24 mouse cellular contexts compared by ENCODE assay signal in genomic region chr6:144794356-144794755, GRCm38 (mm10).
"Had no signal": no experiment of that assay in that cellular context is flagged by ENCODE, and none has a peak within 500 bp of the region (broad histone marks: within the 10 kb centered on the region; RNA-seq: fewer than 3 reads in every experiment).

No protein-coding gene starts in this region.

- H3K4me1 ChIP-seq: limb, embryonic 13.5 days; liver, embryonic 12.5 days; liver, embryonic 15.5 days; lung, embryonic 15.5 days; megakaryocyte, embryonic 14.5 days had no signal

- H3K9ac ChIP-seq: limb, embryonic 13.5 days; liver, embryonic 12.5 days; liver, embryonic 15.5 days; lung, embryonic 15.5 days; midbrain, embryonic 13.5 days had no signal

- H3K27me3 ChIP-seq: liver, embryonic 12.5 days; liver, embryonic 15.5 days; lung, embryonic 15.5 days; midbrain, embryonic 13.5 days had no signal

- H3K27ac ChIP-seq: kidney, postnatal 0 days; limb, embryonic 10.5 days; limb, embryonic 13.5 days; liver, embryonic 12.5 days; liver, embryonic 15.5 days; lung, embryonic 15.5 days; midbrain, embryonic 10.5 days; midbrain, embryonic 13.5 days; stomach, postnatal 0 days had no signal

- H3K4me2 ChIP-seq: limb, embryonic 13.5 days; liver, embryonic 12.5 days; liver, embryonic 15.5 days; lung, embryonic 15.5 days; midbrain, embryonic 13.5 days had no signal

- H3K36me3 ChIP-seq: limb, embryonic 10.5 days; limb, embryonic 13.5 days; liver, embryonic 12.5 days; liver, embryonic 15.5 days; lung, embryonic 15.5 days; midbrain, embryonic 10.5 days; midbrain, embryonic 13.5 days had no signal

- DNase-seq: kidney, adult 9 months; kidney, postnatal 25 days; liver; lung, adult 18-20 months; lung, postnatal 10 days; lung, postnatal 36 days; right cerebral cortex, adult 18-20 months; right cerebral cortex, postnatal 14 days; right cerebral cortex, postnatal 4 days; thymus, adult 2 months; thymus, postnatal 14 days; thymus, postnatal 4 days had no signal

- ATAC-seq: liver, embryonic 12.5 days; midbrain, embryonic 13.5 days; midbrain, embryonic 16.5 days had no signal

- H3K9me3 ChIP-seq: limb, embryonic 10.5 days; limb, embryonic 13.5 days; liver, embryonic 12.5 days; liver, embryonic 15.5 days; lung, embryonic 15.5 days; midbrain, embryonic 10.5 days; midbrain, embryonic 13.5 days had no signal

- H3K4me3 ChIP-seq: limb, embryonic 10.5 days; limb, embryonic 13.5 days; liver, embryonic 12.5 days; liver, embryonic 15.5 days; lung, embryonic 15.5 days; megakaryocyte, embryonic 14.5 days; midbrain, embryonic 10.5 days; midbrain, embryonic 13.5 days; myocyte had no signal
